Mouse (Mus musculus) embryo, embryonic 11.5 days (tissue): ENCODE results near the gene Smarca5.

Source experiments
- DNase-seq: peaks from one replicate; pipeline ENCODE4 v3.0.0-alpha.2; 2012; ENCODE audit warnings: low read depth, low spot score

Gene Smarca5

GRCm38 (mm10) chr8:80739155-80739924, at the start of gene Smarca5:
Gene Smarca5, minus strand, starts transcription at chr8:80739497.
- peak; percentile 83 for DNase-seq

GRCm38 (mm10) chr8:80784559-80784958, 45.3 kb upstream of the Smarca5 start:
- DNase-seq: no peak

DNA sequence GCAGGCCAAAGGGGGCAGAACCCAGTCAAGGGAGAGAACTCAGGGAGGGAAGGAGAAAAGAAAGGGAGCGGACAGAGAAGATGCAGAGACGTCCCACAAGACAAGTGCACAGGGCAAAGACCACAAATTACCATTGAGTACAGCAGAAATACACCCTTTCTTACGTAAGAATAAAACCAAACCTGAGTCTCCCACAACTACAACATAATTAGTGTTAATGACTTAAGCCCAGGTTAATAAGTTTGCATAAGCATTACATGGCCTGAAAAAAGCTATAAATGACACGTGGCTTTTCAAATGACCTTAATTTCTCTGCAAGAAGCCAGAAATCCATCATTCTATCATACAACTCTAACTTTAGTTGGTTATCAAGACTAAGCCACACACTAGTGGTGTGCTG, 44.0 kb upstream of the Smarca5 start:
- DNase-seq: no peak

GRCm38 (mm10) chr8:80781338-80781737, 42.0 kb upstream of the Smarca5 start:
- no peak for DNase-seq

GRCm38 (mm10) chr8:80780271-80780670, 41.0 kb upstream of the Smarca5 start:
- no peak for DNase-seq

GRCm38 (mm10) chr8:80776436-80776835, 37.1 kb upstream of the Smarca5 start:
- DNase-seq: no peak

DNA sequence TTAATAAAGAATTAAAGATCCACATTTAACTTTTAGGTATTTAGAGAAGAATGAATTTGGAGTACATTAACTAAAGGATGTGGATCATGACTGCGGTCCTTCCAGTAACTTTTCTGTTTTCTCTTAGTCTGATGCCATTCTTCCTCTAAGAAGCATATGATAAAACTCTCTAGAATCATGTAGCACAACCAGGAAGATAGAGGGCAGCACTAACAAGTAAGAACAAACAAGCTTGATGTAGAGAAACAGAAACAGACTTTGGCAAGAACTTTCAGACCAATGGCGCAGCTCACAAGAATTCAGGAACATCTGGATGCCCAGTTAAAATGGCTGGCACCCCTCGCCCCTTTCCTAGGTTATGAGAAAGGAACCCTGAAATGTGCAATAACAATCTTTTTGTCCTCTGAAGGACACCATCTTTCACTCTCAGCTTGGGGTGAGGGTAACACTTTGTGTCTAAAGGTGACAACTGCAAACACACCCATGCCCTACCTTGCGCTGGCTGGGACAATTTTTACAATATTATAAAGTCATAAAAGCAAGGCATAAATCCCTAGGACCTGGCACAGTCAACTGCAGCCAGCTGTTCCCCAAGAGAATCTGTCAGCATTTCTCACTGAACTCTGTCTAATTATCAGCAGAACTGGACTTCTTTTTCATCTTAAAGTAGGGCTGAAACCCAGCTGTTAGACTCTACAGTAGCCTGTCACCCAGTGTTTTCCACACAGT, 33.6 kb upstream of the Smarca5 start:
- DNase-seq: no peak

DNA sequence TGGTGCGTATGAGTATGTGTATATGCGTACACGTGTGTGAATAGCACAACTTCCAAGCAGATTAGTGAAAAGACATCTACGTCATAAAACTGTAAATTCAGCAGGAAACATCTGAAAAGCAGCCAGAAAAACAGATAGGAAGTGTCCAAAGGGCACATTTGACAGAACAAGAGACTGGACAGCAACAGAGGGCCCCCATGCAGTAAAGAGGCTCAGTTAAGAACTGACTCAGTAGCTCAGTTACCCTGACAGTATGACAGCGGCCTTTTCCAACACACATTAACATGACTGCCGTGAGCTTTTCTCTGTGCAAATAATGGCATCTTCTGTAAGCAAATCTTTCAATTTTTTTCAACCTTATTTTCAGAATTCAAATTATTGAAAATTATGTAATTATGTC, 29.2 kb upstream of the Smarca5 start:
- DNase-seq: no peak

DNA sequence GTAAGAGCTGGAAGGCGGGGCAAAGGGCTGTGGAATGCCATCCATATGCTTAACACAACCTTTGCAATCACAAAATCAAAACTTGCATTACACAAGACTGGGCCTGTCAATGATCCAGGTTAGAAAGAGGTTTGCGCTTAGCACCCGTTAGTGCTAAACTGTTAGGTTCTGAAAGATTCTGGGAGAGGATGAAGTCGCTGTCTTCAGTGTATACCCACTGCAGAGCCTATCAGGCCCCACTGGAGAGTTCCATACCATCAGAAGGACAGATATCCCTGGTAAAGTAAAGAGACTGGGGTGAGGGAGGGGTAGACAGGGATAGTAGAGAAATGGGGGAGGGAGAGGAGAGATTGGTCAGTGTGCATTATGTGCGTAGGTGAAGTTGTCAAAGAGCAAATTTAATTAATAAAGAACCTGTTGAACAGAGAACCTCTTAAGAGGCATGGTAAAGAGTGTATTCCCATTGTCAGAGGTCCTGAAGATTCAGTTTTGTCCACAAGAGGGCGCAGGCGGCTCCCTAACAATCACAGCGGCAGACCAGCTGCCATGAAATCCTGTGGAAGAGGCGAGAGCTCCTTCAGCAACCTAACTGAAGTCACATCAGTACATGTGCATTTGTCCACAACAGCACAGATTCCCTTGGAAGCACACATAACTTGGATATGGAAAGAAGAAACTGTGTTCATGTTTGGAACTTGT, 13.9 kb upstream of the Smarca5 start:
- DNase-seq: peak; percentile 64

DNA sequence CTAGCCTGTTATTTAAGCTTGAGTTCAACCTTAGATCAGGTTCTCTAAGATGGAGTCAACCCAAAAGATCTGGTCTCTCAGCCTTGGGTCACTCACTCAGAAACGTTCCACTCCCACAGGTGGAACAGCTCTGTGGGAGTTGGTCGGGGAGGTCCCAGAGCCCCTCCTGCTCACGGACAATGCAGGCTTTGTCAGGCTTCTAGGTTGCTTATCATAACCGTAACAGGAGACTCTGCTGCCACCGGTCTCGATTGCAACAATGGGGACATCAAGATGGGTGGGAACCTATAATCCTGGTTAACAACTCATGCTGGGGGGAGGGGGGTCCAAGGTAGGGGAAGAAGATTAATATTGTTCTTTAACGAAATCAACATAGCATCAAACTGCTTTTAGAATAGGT, 13.1 kb upstream of the Smarca5 start:
- no peak for DNase-seq

DNA sequence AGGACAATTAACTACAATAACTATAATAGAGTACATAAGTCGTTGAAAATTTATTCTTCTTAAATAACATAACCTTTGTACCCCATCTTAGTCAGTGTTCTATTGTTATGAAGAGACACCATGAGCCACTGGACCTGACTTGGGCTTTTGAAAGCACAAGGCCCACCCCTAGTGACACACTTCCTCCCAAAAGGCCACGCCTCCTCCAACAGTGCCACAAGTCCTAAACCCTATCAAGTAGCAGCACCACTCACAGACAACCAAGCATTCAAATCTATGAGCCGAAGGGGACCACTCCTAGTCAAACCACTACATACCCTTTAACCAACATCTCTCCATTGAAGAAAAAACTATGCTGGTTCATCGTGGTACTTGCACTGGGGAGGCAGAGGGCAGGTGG, 9.8 kb upstream of the Smarca5 start:
- no peak for DNase-seq

DNA sequence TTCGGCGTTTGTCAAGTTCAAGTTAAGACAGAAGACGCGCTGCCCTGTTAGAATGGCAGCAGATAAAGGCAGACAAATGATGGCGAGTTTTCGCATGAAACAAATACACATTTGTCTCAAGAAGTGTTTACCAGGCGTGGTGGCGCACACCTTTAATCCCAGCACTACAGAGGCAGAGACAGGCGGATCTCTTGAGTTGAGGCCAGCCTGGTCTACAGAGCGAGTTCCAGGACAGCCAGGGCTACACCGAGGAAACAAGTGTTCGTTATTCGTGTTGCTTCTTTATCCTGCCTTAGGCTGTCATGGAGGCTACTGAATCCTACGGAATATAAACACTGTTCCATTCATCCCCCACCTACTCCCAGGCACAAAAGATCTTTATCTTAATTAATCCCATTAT, 635 bp upstream of the Smarca5 start:
- no peak for DNase-seq

- DNase-seq: peak; percentile 29
Observed at GRCm38 (mm10) chr8:80738388-80739154, 726 bp downstream of the Smarca5 start.

DNA sequence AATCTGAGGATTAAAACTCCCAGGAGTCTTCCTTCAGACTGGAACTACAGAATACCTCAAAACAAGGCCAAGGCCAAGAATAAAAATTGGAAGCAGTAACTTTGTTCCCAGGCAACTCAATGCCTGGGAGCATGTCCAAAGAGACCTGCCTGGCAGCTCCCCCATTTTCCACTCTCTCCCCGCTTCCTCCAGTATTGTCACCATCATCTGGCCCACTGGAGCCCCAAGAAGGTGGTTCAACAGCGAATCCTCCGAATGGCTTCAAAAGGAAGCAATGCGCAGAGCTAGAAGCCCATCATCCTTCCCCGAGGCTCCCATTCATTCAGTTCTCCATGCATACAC, 1.3 kb downstream of the Smarca5 start:
- no peak for DNase-seq

DNA sequence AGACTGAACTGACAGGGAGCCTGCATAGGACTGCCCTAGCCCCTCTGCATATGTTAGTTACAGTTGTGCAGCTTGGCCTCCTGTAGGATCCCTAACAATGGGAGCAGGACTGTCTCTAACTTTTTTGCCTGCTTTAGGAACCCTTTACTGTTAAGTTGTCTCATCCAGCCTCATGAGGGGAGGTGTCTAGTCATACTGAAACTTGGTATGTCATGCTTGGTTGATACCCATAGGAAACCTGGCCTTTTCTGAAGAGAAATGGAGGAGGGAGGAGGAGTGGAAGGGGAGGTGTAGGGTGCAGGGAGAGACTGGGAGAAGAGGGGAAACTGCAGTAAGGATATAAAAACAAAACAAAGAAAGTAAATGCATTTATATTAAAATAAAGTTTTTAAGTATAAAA, 7.0 kb downstream of the Smarca5 start:
- no peak for DNase-seq

GRCm38 (mm10) chr8:80714461-80714860, 24.8 kb downstream of the Smarca5 start:
- no peak for DNase-seq

- no peak for DNase-seq
Observed at GRCm38 (mm10) chr8:80710670-80711400, 28.5 kb downstream of the Smarca5 start.

DNA sequence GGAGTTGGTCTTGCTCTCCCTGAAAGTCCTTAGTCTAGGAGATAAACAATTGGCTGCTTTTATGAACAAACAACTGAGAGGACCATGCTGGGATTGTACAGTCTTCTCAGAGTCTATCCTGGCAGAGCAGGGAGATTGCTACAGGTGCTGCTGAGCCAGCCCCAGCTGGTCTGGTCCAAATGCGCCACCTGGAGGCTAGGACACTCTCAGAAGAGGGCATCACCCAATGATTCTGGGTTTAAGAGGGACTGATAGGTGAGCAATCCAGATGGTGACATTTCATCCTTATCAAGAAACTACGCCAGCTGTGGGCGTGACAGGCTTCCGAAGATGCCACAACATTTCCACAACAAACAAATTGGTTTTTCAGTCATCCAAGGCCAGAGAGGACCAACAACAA, 51.2 kb downstream of the Smarca5 start:
- DNase-seq: peak; percentile 34

- no peak for DNase-seq
Observed at GRCm38 (mm10) chr8:80683756-80684335, 55.5 kb downstream of the Smarca5 start.

DNA sequence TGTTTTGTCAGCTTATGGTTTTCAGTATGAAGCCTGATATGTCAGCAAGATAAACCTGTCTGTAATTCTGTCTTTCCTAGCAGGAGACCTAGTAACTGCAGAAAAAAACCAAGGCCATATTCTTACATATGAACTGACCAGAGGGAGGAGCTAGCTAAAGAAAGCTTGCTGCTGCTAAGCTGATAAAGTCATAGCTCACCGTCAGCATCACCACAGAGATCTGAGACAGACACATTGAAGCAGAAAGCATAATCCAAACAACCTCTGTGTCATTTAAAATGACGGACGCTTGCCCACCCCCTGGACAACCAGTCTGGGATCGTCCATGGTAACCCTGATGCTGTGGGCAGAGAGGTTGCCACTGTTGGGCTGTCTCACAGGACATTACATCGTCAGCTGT, 56.7 kb downstream of the Smarca5 start:
- DNase-seq: no peak
